Mouse (Mus musculus) liver, embryonic 14.5 days (tissue): Measurements from ENCODE around the gene Shank2.

ENCODE experiments used
- CTCF ChIP-seq: IDR thresholded peaks from 2 replicates; pipeline ENCODE4 v1.5.1; 2016; ENCODE audit warnings: antibody characterized with exemption, low read depth, control low read depth
- EP300 ChIP-seq: IDR thresholded peaks from 2 replicates; pipeline ENCODE4 v1.6.1; 2016; ENCODE audit warnings: antibody characterized with exemption, low read depth

DNA sequence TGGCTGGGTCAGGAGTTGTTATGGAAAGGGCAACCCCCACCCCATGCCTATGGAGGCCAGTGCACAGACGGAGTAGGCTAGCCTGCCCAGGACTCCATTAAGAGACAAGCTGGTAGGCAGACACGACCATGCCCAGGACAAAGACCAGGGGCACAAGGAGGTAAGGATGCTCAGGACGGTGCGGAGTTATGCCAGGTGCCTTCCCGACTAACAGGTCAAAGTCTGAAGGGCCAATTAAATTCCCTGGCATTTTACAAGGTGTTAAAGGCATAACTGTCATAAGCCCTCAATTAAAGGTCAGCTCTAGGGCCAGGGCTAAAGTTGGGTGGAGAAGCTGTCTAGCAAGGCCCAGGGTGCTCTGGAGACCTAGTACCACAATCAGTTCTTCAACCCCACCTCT is 467.0 kb downstream of the Shank2 start:
- TF ChIP-seq CTCF = no peak
- TF ChIP-seq EP300 = no peak
